Comparison of ENCODE assay signal across 8 mouse cellular contexts in genomic region chr16:64770521-64771430, GRCm38 (mm10). TPM values are rescaled to one million over a fixed set of nuclear protein-coding genes. Genes with fewer than 3 reads are reported as not detected.
DNase-seq lines count a peak whose midpoint lies in the region; ATAC-seq and TF ChIP-seq lines count a peak whose summit lies in the region.

Gene 4930453N24Rik (minus strand): TSS chr16:64771161.

- no peaks in the 10 kb centered on the region for H3K9me3 ChIP-seq in erythroblast, embryonic 14.5 days (ENCODE audit: control insufficient read depth, low read length)
- H3K9me3 ChIP-seq in heart, embryonic 12.5 days (replicated peaks) = no peaks in the 10 kb centered on the region
- H3K9me3 ChIP-seq in kidney, postnatal 0 days (replicated peaks; ENCODE audit: low read length) = no peaks in the 10 kb centered on the region
- no peaks in the 10 kb centered on the region for H3K9me3 ChIP-seq in liver, embryonic 11.5 days (ENCODE audit: control insufficient read depth, low read length)
- no peaks in the 10 kb centered on the region for H3K9me3 ChIP-seq in stomach, embryonic 14.5 days (ENCODE audit: control insufficient read depth, low read depth, low read length)

- DNase-seq in brain, embryonic 14.5 days (ENCODE audit: low read depth) = peak; percentile 97
- DNase-seq in kidney, postnatal 0 days (ENCODE audit: low spot score) = peak; percentile 94
- peak; percentile 86 for DNase-seq in liver, embryonic 11.5 days (ENCODE audit: low spot score)
- DNase-seq in naive thymus-derived CD4-positive, alpha-beta T cell, adult 2 months (ENCODE audit: low read depth) = peak; percentile 89

- WGBS in heart, embryonic 12.5 days = 2% methylated on average over 72 of the region's 72 CpGs
- 3% methylated on average over 72 of the region's 72 CpGs for WGBS in kidney, postnatal 0 days
- WGBS in liver, embryonic 11.5 days = 2% methylated on average over 72 of the region's 72 CpGs
- 2% methylated on average over 72 of the region's 72 CpGs for WGBS in stomach, embryonic 14.5 days

- H3K9ac ChIP-seq in heart, embryonic 12.5 days = peak within 1 kb of the TSS; percentile 97
- H3K9ac ChIP-seq in kidney, postnatal 0 days (ENCODE audit: low read depth, low read length) = peak within 1 kb of the TSS; percentile 91
- peak within 1 kb of the TSS; percentile 84 for H3K9ac ChIP-seq in liver, embryonic 11.5 days (ENCODE audit: low read depth, low read length)
- H3K9ac ChIP-seq in stomach, embryonic 14.5 days (replicated peaks; ENCODE audit: low read depth, low read length) = peak within 1 kb of the TSS; percentile 83

- H3K27ac ChIP-seq in heart, embryonic 12.5 days (ENCODE audit: poor library complexity, severe bottlenecking) = peak within 1 kb of the TSS; percentile 82
- H3K27ac ChIP-seq in kidney, postnatal 0 days = peak within 1 kb of the TSS; percentile 87
- peak within 1 kb of the TSS; percentile 73 for H3K27ac ChIP-seq in liver, embryonic 11.5 days (ENCODE audit: low read depth, low read length)
- H3K27ac ChIP-seq in stomach, embryonic 14.5 days (ENCODE audit: low read length) = peak within 1 kb of the TSS; percentile 67

- peak within 1 kb of the TSS; percentile 78 for H3K4me3 ChIP-seq in C2C12 (ENCODE audit: insufficient read depth, poor library complexity, severe bottlenecking)
- peak within 1 kb of the TSS; percentile 91 for H3K4me3 ChIP-seq in erythroblast, embryonic 14.5 days (replicated peaks)
- H3K4me3 ChIP-seq in heart, embryonic 12.5 days = peak within 1 kb of the TSS; percentile 100
- peak within 1 kb of the TSS; percentile 88 for H3K4me3 ChIP-seq in kidney, postnatal 0 days (replicated peaks; ENCODE audit: low read depth, low read length)
- H3K4me3 ChIP-seq in liver, embryonic 11.5 days (ENCODE audit: low read depth, low read length) = peak within 1 kb of the TSS; percentile 83
- peak within 1 kb of the TSS; percentile 89 for H3K4me3 ChIP-seq in stomach, embryonic 14.5 days (ENCODE audit: low read depth, low read length)

- H3K4me1 ChIP-seq in erythroblast, embryonic 14.5 days (ENCODE audit: control insufficient read depth) = peaks cover 12% of the 10 kb centered on the region
- H3K4me1 ChIP-seq in heart, embryonic 12.5 days (replicated peaks) = peaks cover 3% of the 10 kb centered on the region; the same call in 1 of the 2 replicates
- no peaks in the 10 kb centered on the region for H3K4me1 ChIP-seq in kidney, postnatal 0 days (replicated peaks; ENCODE audit: insufficient read depth, low read length)
- H3K4me1 ChIP-seq in liver, embryonic 11.5 days (replicated peaks; ENCODE audit: control insufficient read depth, insufficient read depth, low read length) = no peaks in the 10 kb centered on the region
- 0 out of 2 replicates have a peak, but pooled peaks cover 2% of the 10 kb centered on the region for H3K4me1 ChIP-seq in stomach, embryonic 14.5 days (ENCODE audit: control insufficient read depth, insufficient read depth, low read length)

- peak; percentile 86 for TF ChIP-seq POLR2A in brain, embryonic 14.5 days (IDR thresholded peaks at IDR 0.05; ENCODE audit: borderline replicate concordance, extremely low read depth, insufficient read depth, insufficient read length, poor library complexity, severe bottlenecking)

- TF ChIP-seq CTCF in C2C12 (IDR thresholded peaks at IDR 0.05; ENCODE audit: control insufficient read depth, insufficient read depth, insufficient read length) = no peak
- TF ChIP-seq CTCF in brain, embryonic 14.5 days (IDR thresholded peaks at IDR 0.05; ENCODE audit: borderline replicate concordance, extremely low read depth, insufficient read depth, insufficient read length) = no peak
- no peak for TF ChIP-seq CTCF in kidney, postnatal 0 days (IDR thresholded peaks at IDR 0.05; ENCODE audit: low read depth)

- H3K4me2 ChIP-seq in heart, embryonic 12.5 days = peak within 1 kb of the TSS; percentile 68
- peak within 1 kb of the TSS; percentile 65 for H3K4me2 ChIP-seq in kidney, postnatal 0 days (ENCODE audit: low read length)
- H3K4me2 ChIP-seq in liver, embryonic 11.5 days = peak within 1 kb of the TSS; percentile 62
- peak within 1 kb of the TSS; percentile 59 for H3K4me2 ChIP-seq in stomach, embryonic 14.5 days (replicated peaks; ENCODE audit: low read depth, low read length)

- H3K79me2 ChIP-seq in C2C12 (ENCODE audit: control insufficient read depth, insufficient read depth) = peaks cover 34% of the 10 kb centered on the region

- H3K27me3 ChIP-seq in C2C12 (ENCODE audit: control insufficient read depth, insufficient read depth, insufficient read length) = no peaks in the 10 kb centered on the region
- no peaks in the 10 kb centered on the region; the same call in 1 of the 2 replicates for H3K27me3 ChIP-seq in erythroblast, embryonic 14.5 days (ENCODE audit: control insufficient read depth)
- H3K27me3 ChIP-seq in heart, embryonic 12.5 days (replicated peaks) = no peaks in the 10 kb centered on the region; the same call in 1 of the 2 replicates
- H3K27me3 ChIP-seq in kidney, postnatal 0 days (ENCODE audit: insufficient read depth, low read length) = no peaks in the 10 kb centered on the region
- H3K27me3 ChIP-seq in liver, embryonic 11.5 days (replicated peaks; ENCODE audit: control insufficient read depth, insufficient read depth, low read length) = no peaks in the 10 kb centered on the region
- H3K27me3 ChIP-seq in stomach, embryonic 14.5 days (ENCODE audit: control insufficient read depth, insufficient read depth, low read length) = no peaks in the 10 kb centered on the region

- ATAC-seq in heart, embryonic 12.5 days (ENCODE audit: insufficient number of reproducible peaks, low FRiP score) = peak; percentile 94
- peak; percentile 93 for ATAC-seq in kidney, postnatal 0 days (replicated peaks; ENCODE audit: low FRiP score, low read depth)
- peak; percentile 95 for ATAC-seq in liver, embryonic 11.5 days (replicated peaks; ENCODE audit: low FRiP score)
- peak; percentile 91 for ATAC-seq in stomach, embryonic 14.5 days (ENCODE audit: insufficient number of reproducible peaks, insufficient read depth, low FRiP score, low read depth)

- H3K36me3 ChIP-seq in C2C12 (ENCODE audit: control insufficient read depth, insufficient read depth) = peaks cover 29% of the 10 kb centered on the region
- H3K36me3 ChIP-seq in erythroblast, embryonic 14.5 days (ENCODE audit: control insufficient read depth) = peaks cover 12% of the 10 kb centered on the region
- peaks cover 16% of the 10 kb centered on the region for H3K36me3 ChIP-seq in heart, embryonic 12.5 days
- 0 out of 2 replicates have a peak, but pooled peaks cover 3% of the 10 kb centered on the region for H3K36me3 ChIP-seq in kidney, postnatal 0 days (ENCODE audit: insufficient read depth, low read length)
- H3K36me3 ChIP-seq in liver, embryonic 11.5 days (ENCODE audit: control insufficient read depth, insufficient read depth, low read length) = no peaks in the 10 kb centered on the region
- no peaks in the 10 kb centered on the region; the same call in 1 of the 2 replicates for H3K36me3 ChIP-seq in stomach, embryonic 14.5 days (ENCODE audit: control insufficient read depth, insufficient read depth, low read length)

- H3K79me3 ChIP-seq in C2C12 (ENCODE audit: low read depth) = peaks cover 22% of the 10 kb centered on the region

- H3ac ChIP-seq in C2C12 (ENCODE audit: control insufficient read depth, insufficient read length, low read depth) = peak within 1 kb of the TSS; percentile 96

TF ChIP-seq in C2C12, 6 proteins besides CTCF, POLR2A, EP300 and RAD21:
- TF ChIP-seq MYOD1 (IDR thresholded peaks at IDR 0.05; ENCODE audit: control insufficient read depth, insufficient read length, low read depth) (no peak), MYOG (IDR thresholded peaks at IDR 0.05; ENCODE audit: control insufficient read depth, extremely low read depth, insufficient read length) (no peak), FOSL1 (IDR thresholded peaks at IDR 0.05; ENCODE audit: insufficient read depth, low read length, poor library complexity, severe bottlenecking) (no peak), CEBPB (IDR thresholded peaks at IDR 0.05; ENCODE audit: low read depth) (no peak), MAX (IDR thresholded peaks at IDR 0.05) (no peak), USF1 (IDR thresholded peaks at IDR 0.05; ENCODE audit: low read depth) (no peak)

RNA-seq across cellular contexts. Expression of gene 4930453N24Rik, which starts in this region (rescaled TPM):
- polyA plus RNA-seq in C2C12 (2012; fragmentation: generic; extraction: Trizol) = 15.8 TPM
- 13.4 and 15.1 TPM in 2 replicates for polyA plus RNA-seq in brain, embryonic 14.5 days (2012; rRNA removed)
- 0.39 and 0.60 TPM in 2 replicates for polyA plus RNA-seq in erythroblast, embryonic 14.5 days (2012)
- polyA plus RNA-seq in heart, embryonic 12.5 days (2016; fragmentation: Nextera tagmentation; extraction: Ambion mirVana) = 17.0 and 17.2 TPM in 2 replicates
- polyA plus RNA-seq in kidney, postnatal 0 days (2015; fragmentation: Nextera tagmentation; extraction: Ambion mirVana) = 24.7 and 26.5 TPM in 2 replicates
- polyA plus RNA-seq in liver, embryonic 11.5 days (2014; fragmentation: Nextera tagmentation; extraction: Ambion mirVana) = 20.9 and 22.3 TPM in 2 replicates
- 29.8 and 30.1 TPM in 2 replicates for polyA plus RNA-seq in stomach, embryonic 14.5 days (2014; fragmentation: Nextera tagmentation; extraction: Ambion mirVana)

Comparison
In these comparisons a context has a peak if more than half of its experiments do, and no peak if none do; other contexts are left out.
1. Peak in every context shown above with its lines: DNase-seq, ATAC-seq, H3K4me3 ChIP-seq and H3K27ac ChIP-seq.